Mouse (Mus musculus): Measurements from ENCODE around the gene Krtap19-1.

The Krtap19-1 gene

GRCm38 (mm10) chr16:88869311-88869710 is at the start of gene Krtap19-1:
TSS of gene Krtap19-1 (minus strand) at chr16:88869411.
- no peak for DNase-seq (ENCODE audit: low spot score in 2 of 2)

- no peak for DNase-seq (ENCODE audit: low spot score in 2 of 2)
These were observed 27.1 kb upstream of the Krtap19-1 start, which contains the start of gene Krtap19-5 for GRCm38 (mm10) chr16:88896357-88896756. TSS of gene Krtap19-5 (minus strand) at chr16:88896457.

GRCm38 (mm10) chr16:88886870-88887269 is 17.7 kb upstream of the Krtap19-1 start:
- no peak for DNase-seq (ENCODE audit: low spot score in 2 of 2)

GRCm38 (mm10) chr16:88884989-88885388 is 15.8 kb upstream of the Krtap19-1 start, which contains the start of gene Krtap19-4:
TSS of gene Krtap19-4 (minus strand) at chr16:88885089.
- DNase-seq (ENCODE audit: low spot score in 2 of 2), result no peak

GRCm38 (mm10) chr16:88877938-88878337 is 8.7 kb upstream of the Krtap19-1 start, which contains the start of gene Krtap19-3:
TSS of gene Krtap19-3 (minus strand) at chr16:88878038.
- DNase-seq (ENCODE audit: low spot score in 2 of 2), result no peak

- no peak for DNase-seq (ENCODE audit: low spot score in 2 of 2)
These were observed 5.0 kb upstream of the Krtap19-1 start, which contains the start of gene Krtap19-2 for GRCm38 (mm10) chr16:88874169-88874568. TSS of gene Krtap19-2 (minus strand) at chr16:88874269.

- DNase-seq (ENCODE audit: low spot score in 2 of 2), result no peak
These were observed 4.3 kb downstream of the Krtap19-1 start for GRCm38 (mm10) chr16:88864887-88865407.

GRCm38 (mm10) chr16:88851450-88851849 is 17.8 kb downstream of the Krtap19-1 start:
- no peak for DNase-seq (ENCODE audit: low spot score in 2 of 2)

GRCm38 (mm10) chr16:88848558-88848957 is 20.7 kb downstream of the Krtap19-1 start:
- DNase-seq (ENCODE audit: low spot score in 2 of 2), result no peak

- DNase-seq (ENCODE audit: low spot score in 2 of 2), result no peak
These were observed 21.8 kb downstream of the Krtap19-1 start for GRCm38 (mm10) chr16:88847363-88847762.

GRCm38 (mm10) chr16:88826978-88827377 is 42.2 kb downstream of the Krtap19-1 start:
- no peak for DNase-seq (ENCODE audit: low spot score in 2 of 2)

GRCm38 (mm10) chr16:88826095-88826652 is 43.0 kb downstream of the Krtap19-1 start, which contains the start of gene Krtap14:
TSS of gene Krtap14 (minus strand) at chr16:88826145.
- no peak for DNase-seq (ENCODE audit: low spot score in 2 of 2)

- no peak for DNase-seq (ENCODE audit: low spot score in 2 of 2)
These were observed 45.5 kb downstream of the Krtap19-1 start for GRCm38 (mm10) chr16:88823736-88824135.

GRCm38 (mm10) chr16:88820066-88820465 is 49.1 kb downstream of the Krtap19-1 start, which contains the start of gene Krtap15:
TSS of gene Krtap15 (plus strand) at chr16:88820215.
- DNase-seq (ENCODE audit: low spot score in 2 of 2), result no peak

Data from spleen, postnatal 36 days (tissue).